Mouse (Mus musculus) thymus, postnatal 10 days (tissue): Measurements from ENCODE around the gene Pnliprp1.

Source experiments
- DNase-seq, 2 experiments: peaks; one replicate each; pipeline ENCODE4 v3.0.0; 2021; ENCODE audit warnings: low spot score in 2 of 2

Pnliprp1 gene

GRCm38 (mm10) chr19:58728445-58729031 is at the start of gene Pnliprp1:
TSS of gene Pnliprp1 (plus strand) at chr19:58728887.
- DNase-seq = no peak

- no peak for DNase-seq
These were observed 39.8 kb upstream of the Pnliprp1 start for GRCm38 (mm10) chr19:58688933-58689332.

GRCm38 (mm10) chr19:58695314-58695713 is 33.4 kb upstream of the Pnliprp1 start:
- DNase-seq = no peak

- no peak for DNase-seq
These were observed 32.5 kb upstream of the Pnliprp1 start for GRCm38 (mm10) chr19:58696235-58696634.

GRCm38 (mm10) chr19:58704556-58704955 is 24.1 kb upstream of the Pnliprp1 start:
- no peak for DNase-seq

- no peak for DNase-seq
These were observed 20.1 kb upstream of the Pnliprp1 start for GRCm38 (mm10) chr19:58708611-58709010.

- DNase-seq = no peak
These were observed 10.8 kb upstream of the Pnliprp1 start for GRCm38 (mm10) chr19:58717925-58718324.

GRCm38 (mm10) chr19:58720439-58720838 is 8.2 kb upstream of the Pnliprp1 start:
- DNase-seq = no peak

GRCm38 (mm10) chr19:58726551-58726950 is 2.1 kb upstream of the Pnliprp1 start:
- DNase-seq = no peak

GRCm38 (mm10) chr19:58727756-58728155 is 931 bp upstream of the Pnliprp1 start:
- DNase-seq = no peak

GRCm38 (mm10) chr19:58733216-58733615 is 4.5 kb downstream of the Pnliprp1 start:
- DNase-seq = no peak

- DNase-seq = no peak
These were observed 9.4 kb downstream of the Pnliprp1 start for GRCm38 (mm10) chr19:58738111-58738510.

GRCm38 (mm10) chr19:58741036-58741435 is 12.3 kb downstream of the Pnliprp1 start:
- DNase-seq = no peak

GRCm38 (mm10) chr19:58742711-58743110 is 14.0 kb downstream of the Pnliprp1 start:
- DNase-seq = no peak

- no peak for DNase-seq
These were observed 15.0 kb downstream of the Pnliprp1 start for GRCm38 (mm10) chr19:58743736-58744135.

GRCm38 (mm10) chr19:58747498-58748000 is 18.9 kb downstream of the Pnliprp1 start:
- DNase-seq = no peak

- no peak for DNase-seq
These were observed 22.1 kb downstream of the Pnliprp1 start for GRCm38 (mm10) chr19:58750822-58751221.

- DNase-seq = no peak
These were observed 22.8 kb downstream of the Pnliprp1 start for GRCm38 (mm10) chr19:58751504-58751903.

- DNase-seq = no peak
These were observed 30.2 kb downstream of the Pnliprp1 start for GRCm38 (mm10) chr19:58758871-58759270.

GRCm38 (mm10) chr19:58759423-58759822 is 30.7 kb downstream of the Pnliprp1 start, which contains the start of gene Pnliprp2:
TSS of gene Pnliprp2 (plus strand) at chr19:58759719.
- no peak for DNase-seq

- no peak for DNase-seq
These were observed 33.6 kb downstream of the Pnliprp1 start for GRCm38 (mm10) chr19:58762316-58762715.

GRCm38 (mm10) chr19:58762848-58763541 is 34.3 kb downstream of the Pnliprp1 start:
- no peak for DNase-seq

- DNase-seq = no peak
These were observed 38.6 kb downstream of the Pnliprp1 start for GRCm38 (mm10) chr19:58767329-58767728.
